8 mouse cellular contexts compared by ENCODE assay signal in the genomic region with DNA sequence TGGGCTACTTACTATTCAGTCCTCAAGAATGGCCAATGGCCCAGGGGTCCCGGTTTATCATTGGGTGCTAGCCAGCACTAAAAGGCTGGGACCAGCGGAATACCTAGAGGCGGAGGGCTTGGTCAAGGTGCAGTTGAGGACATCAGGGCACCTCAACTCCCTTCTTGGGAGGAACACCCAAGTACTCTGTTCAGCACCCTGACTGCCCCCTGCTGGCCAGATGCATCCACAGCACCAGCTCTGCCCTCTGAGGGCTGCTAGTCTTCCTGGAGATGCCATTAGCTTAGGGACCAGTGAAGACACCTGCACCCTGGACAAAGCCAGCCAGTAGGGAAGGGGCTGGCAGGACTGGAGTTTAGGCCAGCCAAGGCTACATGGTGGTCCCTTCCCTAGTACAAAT. TPM values are rescaled to one million over a fixed set of nuclear protein-coding genes. Genes with fewer than 3 reads are reported as not detected.
DNase-seq lines count a peak whose midpoint lies in the region; ATAC-seq and TF ChIP-seq lines count a peak whose summit lies in the region.

No protein-coding gene starts in this region.

- 0 out of 2 replicates have a peak, but pooled peaks have one; percentile 50 for TF ChIP-seq EP300 in heart, adult 2 months (IDR thresholded peaks at IDR 0.05; ENCODE audit: insufficient read depth, low read depth, low read length)

- peaks cover 17% of the 10 kb centered on the region; the same call in 1 of the 2 replicates for H3K27me3 ChIP-seq in embryonic facial prominence, embryonic 12.5 days
- H3K27me3 ChIP-seq in heart, adult 2 months (ENCODE audit: control insufficient read depth, insufficient read depth, low read length): no peaks in the 10 kb centered on the region; the same call in 1 of the 2 replicates
- H3K27me3 ChIP-seq in kidney, embryonic 14.5 days (ENCODE audit: control insufficient read depth, insufficient read depth, low read length): no peaks in the 10 kb centered on the region; the same call in 1 of the 2 replicates
- H3K27me3 ChIP-seq in limb, embryonic 14.5 days (ENCODE audit: control insufficient read depth, insufficient read depth, low read length): no peaks in the 10 kb centered on the region
- peaks cover 6% of the 10 kb centered on the region for H3K27me3 ChIP-seq in neural tube, embryonic 12.5 days (replicated peaks)

- H3K9me3 ChIP-seq in embryonic facial prominence, embryonic 12.5 days: no peaks in the 10 kb centered on the region
- H3K9me3 ChIP-seq in kidney, embryonic 14.5 days (ENCODE audit: control insufficient read depth, low read length): no peaks in the 10 kb centered on the region
- no peaks in the 10 kb centered on the region for H3K9me3 ChIP-seq in limb, embryonic 14.5 days (ENCODE audit: control insufficient read depth, low read length)
- H3K9me3 ChIP-seq in neural tube, embryonic 12.5 days: no peaks in the 10 kb centered on the region

- intact Hi-C loops in heart, adult 2 months (cut with DNase I): no loop called here

- no peaks in the 10 kb centered on the region for H3K79me2 ChIP-seq in heart, adult 2 months (replicated peaks; ENCODE audit: control insufficient read depth, insufficient read depth, low read length)

- TF ChIP-seq CTCF in heart, adult 2 months (IDR thresholded peaks at IDR 0.05): peak; percentile 75

- H3K36me3 ChIP-seq in embryonic facial prominence, embryonic 12.5 days: no peaks in the 10 kb centered on the region
- H3K36me3 ChIP-seq in heart, adult 2 months (ENCODE audit: control insufficient read depth, insufficient read depth, low read length): no peaks in the 10 kb centered on the region
- no peaks in the 10 kb centered on the region for H3K36me3 ChIP-seq in kidney, embryonic 14.5 days (ENCODE audit: control insufficient read depth, insufficient read depth, low read length)
- H3K36me3 ChIP-seq in limb, embryonic 14.5 days (ENCODE audit: control insufficient read depth, insufficient read depth, low read length): no peaks in the 10 kb centered on the region
- no peaks in the 10 kb centered on the region for H3K36me3 ChIP-seq in neural tube, embryonic 12.5 days

- peak; percentile 57 for DNase-seq in 416B (ENCODE audit: low read depth)
- peak; percentile 76 for DNase-seq in adrenal gland, adult 2 months
- DNase-seq in heart, adult 2 months: peak; percentile 65 to 69
- peak; percentile 72 for DNase-seq in limb, embryonic 14.5 days (ENCODE audit: low spot score)
- DNase-seq in testis, postnatal 10 days (ENCODE audit: low spot score): peak; percentile 92

- no peak for ATAC-seq in embryonic facial prominence, embryonic 12.5 days (ENCODE audit: insufficient number of reproducible peaks, insufficient read depth, low FRiP score, low TSS enrichment)
- peak; percentile 12; the same call in 1 of the 2 replicates for ATAC-seq in kidney, embryonic 14.5 days (ENCODE audit: low FRiP score, low TSS enrichment)
- ATAC-seq in limb, embryonic 14.5 days (ENCODE audit: low FRiP score, low read depth): no peak
- no peak for ATAC-seq in neural tube, embryonic 12.5 days (ENCODE audit: low FRiP score, low read depth)

- 65% methylated on average over 3 of the region's 3 CpGs for WGBS in embryonic facial prominence, embryonic 12.5 days
- 66% methylated on average over 3 of the region's 3 CpGs for WGBS in heart, adult 2 months
- WGBS in kidney, embryonic 14.5 days: 60% methylated on average over 3 of the region's 3 CpGs
- 71% methylated on average over 3 of the region's 3 CpGs for WGBS in limb, embryonic 14.5 days
- 63% methylated on average over 3 of the region's 3 CpGs for WGBS in neural tube, embryonic 12.5 days

- peaks cover 24% of the 10 kb centered on the region for H3K4me1 ChIP-seq in embryonic facial prominence, embryonic 12.5 days
- no peaks in the 10 kb centered on the region for H3K4me1 ChIP-seq in heart, adult 2 months (ENCODE audit: control insufficient read depth, insufficient read depth, low read length)
- peaks cover 19% of the 10 kb centered on the region; the same call in 1 of the 2 replicates for H3K4me1 ChIP-seq in kidney, embryonic 14.5 days (ENCODE audit: control insufficient read depth, insufficient read depth, low read length)
- peaks cover 17% of the 10 kb centered on the region for H3K4me1 ChIP-seq in limb, embryonic 14.5 days (ENCODE audit: control insufficient read depth, insufficient read depth, low read length)
- H3K4me1 ChIP-seq in neural tube, embryonic 12.5 days: peaks cover 13% of the 10 kb centered on the region

- H3K4me2 ChIP-seq in embryonic facial prominence, embryonic 12.5 days (replicated peaks): peak overlapping the region; percentile 95
- peak overlapping the region; percentile 100 for H3K4me2 ChIP-seq in kidney, embryonic 14.5 days (replicated peaks; ENCODE audit: low read depth, low read length)
- peak overlapping the region; percentile 99 for H3K4me2 ChIP-seq in limb, embryonic 14.5 days (replicated peaks; ENCODE audit: low read depth, low read length, severe bottlenecking)
- peak overlapping the region; percentile 97 for H3K4me2 ChIP-seq in neural tube, embryonic 12.5 days (replicated peaks)

- peak overlapping the region; percentile 73 for H3K4me3 ChIP-seq in embryonic facial prominence, embryonic 12.5 days
- no peak overlapping the region for H3K4me3 ChIP-seq in heart, adult 2 months
- H3K4me3 ChIP-seq in kidney, embryonic 14.5 days (ENCODE audit: low read length): peak overlapping the region; percentile 75; the same call in 1 of the 2 replicates
- peak overlapping the region; percentile 85 for H3K4me3 ChIP-seq in limb, embryonic 14.5 days (replicated peaks; ENCODE audit: low read length)
- no peak overlapping the region for H3K4me3 ChIP-seq in neural tube, embryonic 12.5 days

- H3K9ac ChIP-seq in embryonic facial prominence, embryonic 12.5 days: no peak overlapping the region
- H3K9ac ChIP-seq in heart, adult 2 months (ENCODE audit: low read depth, low read length): no peak overlapping the region
- no peak overlapping the region for H3K9ac ChIP-seq in kidney, embryonic 14.5 days (ENCODE audit: low read depth, low read length)
- H3K9ac ChIP-seq in limb, embryonic 14.5 days (ENCODE audit: low read depth, low read length, severe bottlenecking): no peak overlapping the region
- H3K9ac ChIP-seq in neural tube, embryonic 12.5 days: no peak overlapping the region

- H3K27ac ChIP-seq in embryonic facial prominence, embryonic 12.5 days: no peak overlapping the region
- no peak overlapping the region for H3K27ac ChIP-seq in heart, adult 2 months
- H3K27ac ChIP-seq in kidney, embryonic 14.5 days (ENCODE audit: low read depth, low read length): no peak overlapping the region
- H3K27ac ChIP-seq in limb, embryonic 14.5 days (replicated peaks; ENCODE audit: low read depth, low read length): no peak overlapping the region
- H3K27ac ChIP-seq in neural tube, embryonic 12.5 days: no peak overlapping the region

- TF ChIP-seq POLR2A in heart, adult 2 months (IDR thresholded peaks at IDR 0.05; ENCODE audit: insufficient read depth, low read depth, low read length): no peak
- no peak for TF ChIP-seq POLR2A in limb, embryonic 14.5 days (IDR thresholded peaks at IDR 0.05; ENCODE audit: borderline replicate concordance, extremely low read depth, insufficient read depth, insufficient read length)

RNA-seq across cellular contexts. Expression of gene Sorcs2, which starts 1.9 kb away (rescaled TPM):
- 10 to 100 TPM in 1 of 2 experiments, 1 to 10 TPM in 1; 10.0 to 16.4 TPM for total RNA-seq in adrenal gland, adult 2 months (2021)
- 18.4 and 19.7 TPM in 2 replicates for polyA plus RNA-seq in adrenal gland, adult 2 months (2012; rRNA removed)
- polyA plus RNA-seq in embryonic facial prominence, embryonic 12.5 days (2016; fragmentation: Nextera tagmentation; extraction: Ambion mirVana): 12.7 and 12.9 TPM in 2 replicates
- 1 to 10 TPM; 6.0 to 7.7 TPM for total RNA-seq in heart, adult 2 months (2021)
- polyA plus RNA-seq in heart, adult 2 months (2012; rRNA removed): 9.0 and 14.5 TPM in 2 replicates
- polyA plus RNA-seq in kidney, embryonic 14.5 days (2014; fragmentation: Nextera tagmentation; extraction: Ambion mirVana): 7.1 and 10.3 TPM in 2 replicates
- 34.4 and 43.6 TPM in 2 replicates for polyA plus RNA-seq in limb, embryonic 14.5 days (2012; rRNA removed)
- 25.4 and 26.8 TPM in 2 replicates for polyA plus RNA-seq in limb, embryonic 14.5 days (2014; fragmentation: Nextera tagmentation; extraction: Ambion mirVana)
- 11.0 and 12.1 TPM in 2 replicates for polyA plus RNA-seq in neural tube, embryonic 12.5 days (2016; fragmentation: Nextera tagmentation; extraction: Ambion mirVana)

Comparison
In these comparisons a context has a peak if more than half of its experiments do, and no peak if none do; other contexts are left out.
1. H3K4me3 ChIP-seq: peak in embryonic facial prominence, embryonic 12.5 days (single experiment), kidney, embryonic 14.5 days (single experiment) and limb, embryonic 14.5 days (single experiment); none in heart, adult 2 months (single experiment) and neural tube, embryonic 12.5 days (single experiment).
2. Peak in every context shown above with its lines, with median percentiles within 50 percentile points of each other: DNase-seq and H3K4me2 ChIP-seq.